Mouse (Mus musculus): ENCODE measurements around the gene Zfp687. TPM values are rescaled to one million over a fixed set of nuclear protein-coding genes. Genes with fewer than 3 reads are reported as not detected.

Zfp687 gene
- polyA plus RNA-seq, 1 experiment from 2014 or later = 41.3 TPM

DNA sequence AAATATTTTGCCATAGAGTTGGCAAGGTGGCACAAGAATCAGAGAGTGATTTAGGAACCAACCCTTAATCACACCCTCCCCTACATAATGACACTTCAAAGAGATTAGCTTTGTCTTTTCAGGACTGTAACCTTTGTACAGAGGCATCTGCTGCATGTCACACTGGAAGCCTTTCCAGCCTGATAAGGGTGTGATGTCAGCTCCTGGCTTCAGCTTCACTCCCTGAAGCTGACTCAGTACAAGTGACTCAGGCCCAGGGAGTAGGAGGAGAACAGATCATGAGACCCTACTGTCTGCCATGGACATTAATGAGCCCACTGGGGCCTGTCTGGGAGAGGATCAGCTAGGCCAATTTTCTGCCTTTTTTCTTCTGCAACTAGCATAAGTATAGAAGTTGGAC, 27.7 kb downstream of the Zfp687 start:
- Histone ChIP-seq H3K36me3 (peaks cover 70% of the 10 kb centered on the region), H3K9ac (replicated peaks) (no peak overlapping the region)
- ATAC-seq (ENCODE audit: low FRiP score, low read depth) = no peak

DNA sequence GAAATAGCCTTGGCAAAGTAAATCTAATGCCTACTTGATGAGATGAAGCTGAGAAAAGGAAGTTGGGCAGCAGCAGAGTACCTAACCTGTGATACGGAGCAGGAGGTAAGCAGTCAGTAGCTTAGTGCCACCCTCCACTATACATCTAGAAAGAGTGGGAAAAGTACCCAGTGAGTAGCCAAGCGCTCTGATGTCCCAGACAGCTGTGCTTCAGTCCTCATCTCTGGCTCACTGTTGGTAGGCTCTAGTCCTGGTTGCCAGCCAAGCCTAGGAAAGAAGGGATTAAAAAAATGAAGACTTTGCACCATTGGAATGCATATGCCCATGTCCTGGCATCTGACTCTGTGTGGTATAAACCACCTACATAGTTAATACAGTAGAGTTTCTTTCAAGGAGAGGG, 29.7 kb downstream of the Zfp687 start:
- no peak overlapping the region for H3K9ac ChIP-seq (replicated peaks)
- no peak overlapping the region for H3K4me3 ChIP-seq
- no peak overlapping the region for H3K27ac ChIP-seq (replicated peaks)
- H3K9me3 ChIP-seq = no peaks in the 10 kb centered on the region
- peaks cover 71% of the 10 kb centered on the region; the same call in 1 of the 2 replicates for H3K36me3 ChIP-seq
- WGBS = 92% methylated on average over 2 of the region's 2 CpGs
- H3K4me2 ChIP-seq (replicated peaks) = no peak overlapping the region
- no peak for ATAC-seq (ENCODE audit: low FRiP score, low read depth)
- no peaks in the 10 kb centered on the region for H3K4me1 ChIP-seq
- H3K27me3 ChIP-seq = no peaks in the 10 kb centered on the region

More for the DNA sequence above, 27.7 kb downstream of the Zfp687 start:
- Histone ChIP-seq H3K27ac (replicated peaks) (no peak overlapping the region), H3K4me2 (replicated peaks) (no peak overlapping the region), H3K4me3 (no peak overlapping the region), H3K4me1 (no peaks in the 10 kb centered on the region), H3K27me3 (no peaks in the 10 kb centered on the region), H3K9me3 (no peaks in the 10 kb centered on the region)

DNA sequence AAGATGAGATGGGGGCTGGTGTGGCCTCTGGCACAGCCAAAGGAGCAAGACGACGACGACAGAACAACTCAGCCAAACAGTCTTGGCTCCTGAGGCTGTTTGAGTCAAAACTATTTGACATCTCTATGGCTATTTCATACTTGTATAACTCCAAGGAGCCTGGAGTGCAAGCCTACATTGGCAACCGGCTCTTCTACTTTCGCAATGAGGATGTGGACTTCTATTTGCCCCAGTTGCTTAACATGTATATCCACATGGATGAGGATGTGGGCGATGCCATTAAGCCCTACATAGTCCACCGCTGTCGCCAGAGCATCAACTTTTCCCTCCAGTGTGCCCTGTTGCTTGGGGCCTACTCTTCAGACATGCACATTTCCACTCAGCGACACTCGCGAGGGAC, 30.9 kb downstream of the Zfp687 start:
- Histone ChIP-seq H3K4me1 (no peaks in the 10 kb centered on the region), H3K27ac (replicated peaks) (no peak overlapping the region), H3K9ac (replicated peaks) (no peak overlapping the region), H3K4me2 (replicated peaks) (no peak overlapping the region), H3K36me3 (peaks cover 61% of the 10 kb centered on the region; the same call in 1 of the 2 replicates), H3K4me3 (no peak overlapping the region), H3K9me3 (no peaks in the 10 kb centered on the region), H3K27me3 (no peaks in the 10 kb centered on the region)
- 89% methylated on average over 11 of the region's 11 CpGs for WGBS
- no peak for ATAC-seq (ENCODE audit: low FRiP score, low read depth)

DNA sequence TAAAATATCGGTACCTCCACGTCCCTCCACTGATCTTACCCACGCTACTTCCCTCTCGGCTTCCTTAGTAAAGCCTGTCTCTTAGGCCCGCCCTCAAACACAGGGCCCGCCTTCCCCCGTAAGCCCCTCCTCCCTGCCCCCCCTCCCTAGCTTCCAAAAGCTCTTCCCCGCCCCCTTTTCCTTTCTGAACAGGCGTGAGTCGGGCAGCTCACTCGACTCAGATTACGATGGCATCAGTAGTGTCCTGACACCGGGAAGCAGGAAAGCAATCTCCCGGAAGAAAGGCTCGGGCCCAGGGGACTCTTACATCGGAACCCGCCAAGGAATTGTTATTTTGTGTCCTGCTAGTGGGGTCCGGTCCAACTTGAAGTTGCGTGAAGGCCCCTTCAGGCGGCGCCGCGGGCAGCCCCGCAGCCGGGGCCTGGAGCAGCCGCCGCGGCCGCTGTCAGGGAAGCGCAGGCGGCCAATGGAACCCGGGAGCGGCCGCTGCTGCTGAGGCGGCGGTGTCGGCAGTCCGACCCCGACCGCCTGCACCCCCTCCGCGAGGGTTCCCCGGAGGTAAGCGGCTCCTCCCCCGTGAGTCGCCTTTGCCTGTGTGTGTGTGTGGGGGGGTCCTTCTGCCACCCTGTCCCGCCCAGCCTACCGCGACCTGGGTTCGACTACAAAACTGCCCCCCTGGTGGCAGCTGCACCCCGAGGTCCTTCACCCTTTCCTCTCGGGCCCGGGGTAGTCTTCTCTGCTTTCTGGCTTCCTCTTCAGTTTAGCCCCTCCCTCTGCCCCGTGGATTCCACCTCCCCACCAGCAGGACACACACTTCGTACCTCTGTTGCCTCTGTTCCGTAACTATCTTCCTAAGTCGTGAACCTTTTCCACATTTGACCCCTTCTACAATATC, 40.5 kb downstream of the Zfp687 start, which contains the start of gene Pi4kb:
Gene Pi4kb, plus strand, starts transcription at position 204 of the 895 bp plus-strand sequence.
- WGBS = under 1% methylated on average over 56 of the region's 57 CpGs
- Histone ChIP-seq H3K4me1 (peaks cover 14% of the 10 kb centered on the region), H3K9ac (replicated peaks) (peak within 1 kb of the TSS; percentile 91), H3K9me3 (no peaks in the 10 kb centered on the region), H3K4me2 (replicated peaks) (peak within 1 kb of the TSS; percentile 62), H3K27ac (replicated peaks) (peak within 1 kb of the TSS; percentile 87), H3K27me3 (no peaks in the 10 kb centered on the region), H3K36me3 (peaks cover 9% of the 10 kb centered on the region; the same call in 1 of the 2 replicates), H3K4me3 (peak within 1 kb of the TSS; percentile 90)
- peak; percentile 94 for ATAC-seq (ENCODE audit: low FRiP score, low read depth)

DNA sequence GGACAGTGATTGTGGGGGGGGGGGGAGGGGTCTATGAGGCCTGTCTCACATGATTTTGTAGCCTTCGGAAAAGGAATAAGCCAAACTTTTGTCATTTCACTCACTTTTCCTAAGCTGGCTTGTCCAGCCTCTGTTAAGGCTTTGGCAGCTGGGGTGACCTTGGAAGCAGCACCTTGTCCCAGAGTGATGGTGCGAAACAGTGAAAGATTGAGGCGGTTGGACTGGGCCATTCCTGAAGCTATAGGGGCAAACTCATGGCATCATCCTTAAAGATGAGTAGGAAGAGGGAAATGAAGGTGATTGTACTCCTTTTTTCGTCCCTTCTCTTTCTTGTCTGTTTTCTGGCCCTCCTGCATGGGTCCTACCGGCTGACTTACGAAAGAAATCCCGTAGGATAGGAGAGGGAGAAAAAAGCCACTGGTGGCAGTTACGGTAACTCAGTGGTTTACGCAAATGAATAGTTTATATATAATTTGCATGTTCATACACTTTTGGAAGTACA, 41.2 kb downstream of the Zfp687 start:
- Histone ChIP-seq H3K9ac (replicated peaks) (peak overlapping the region; percentile 91), H3K4me1 (peaks cover 14% of the 10 kb centered on the region), H3K36me3 (peaks cover 9% of the 10 kb centered on the region; the same call in 1 of the 2 replicates), H3K27ac (replicated peaks) (0 out of 2 replicates have a peak overlapping the region, but pooled peaks have one; percentile 87), H3K4me2 (replicated peaks) (peak overlapping the region; percentile 62), H3K27me3 (no peaks in the 10 kb centered on the region), H3K4me3 (peak overlapping the region; percentile 90), H3K9me3 (no peaks in the 10 kb centered on the region)
- no peak; the same call in none of the 2 replicates for ATAC-seq (ENCODE audit: low FRiP score, low read depth)
- WGBS = 13% methylated on average over 9 of the region's 9 CpGs

DNA sequence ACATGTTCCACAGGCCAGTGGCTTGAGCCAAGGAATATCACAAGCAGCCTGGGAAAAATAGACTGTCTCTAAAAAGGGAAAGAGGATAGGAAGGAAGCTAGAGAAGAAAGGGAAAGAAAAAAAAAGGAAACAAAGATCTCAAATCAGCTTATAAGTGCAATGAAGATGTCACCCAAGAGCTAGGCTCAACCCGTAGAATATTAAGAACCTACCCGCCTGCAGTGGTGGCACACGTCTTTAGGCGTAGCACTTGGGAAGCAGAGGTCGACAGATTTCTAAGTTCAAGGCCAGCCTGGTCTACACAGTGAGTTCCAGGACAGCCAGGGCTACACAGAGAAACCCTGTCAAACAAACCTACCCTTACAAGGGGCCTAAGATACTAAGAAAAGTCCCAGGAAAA, 41.6 kb downstream of the Zfp687 start:
- Histone ChIP-seq H3K27me3 (no peaks in the 10 kb centered on the region), H3K27ac (replicated peaks) (no peak overlapping the region), H3K36me3 (peaks cover 9% of the 10 kb centered on the region; the same call in 1 of the 2 replicates), H3K4me2 (replicated peaks) (peak overlapping the region; percentile 62), H3K4me1 (peaks cover 14% of the 10 kb centered on the region), H3K9me3 (no peaks in the 10 kb centered on the region), H3K4me3 (peak overlapping the region; percentile 90; the same call in 1 of the 2 replicates), H3K9ac (replicated peaks) (peak overlapping the region; percentile 91)
- no peak for ATAC-seq (ENCODE audit: low FRiP score, low read depth)
- WGBS = 78% methylated on average over 5 of the region's 5 CpGs

DNA sequence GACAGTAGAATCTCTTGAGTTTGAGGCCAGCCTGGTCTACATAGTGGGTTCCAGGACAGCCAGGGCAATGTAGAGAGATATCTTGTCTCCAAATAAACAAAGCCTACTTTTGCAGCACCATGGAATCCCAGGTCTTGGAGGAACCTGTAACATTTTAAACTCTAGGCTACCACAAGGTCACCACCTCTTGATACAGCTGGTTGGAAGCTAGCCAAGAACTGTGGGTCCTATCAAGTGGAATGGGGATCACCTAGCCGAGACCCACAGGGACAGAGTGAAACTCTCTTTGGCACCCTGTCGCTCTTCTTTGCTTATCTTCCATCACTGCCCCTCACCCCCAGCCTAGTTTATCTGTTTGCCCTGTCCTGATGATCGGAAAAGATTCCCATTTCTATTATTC, 42.7 kb downstream of the Zfp687 start:
- 83% methylated on average over 3 of the region's 3 CpGs for WGBS

DNA sequence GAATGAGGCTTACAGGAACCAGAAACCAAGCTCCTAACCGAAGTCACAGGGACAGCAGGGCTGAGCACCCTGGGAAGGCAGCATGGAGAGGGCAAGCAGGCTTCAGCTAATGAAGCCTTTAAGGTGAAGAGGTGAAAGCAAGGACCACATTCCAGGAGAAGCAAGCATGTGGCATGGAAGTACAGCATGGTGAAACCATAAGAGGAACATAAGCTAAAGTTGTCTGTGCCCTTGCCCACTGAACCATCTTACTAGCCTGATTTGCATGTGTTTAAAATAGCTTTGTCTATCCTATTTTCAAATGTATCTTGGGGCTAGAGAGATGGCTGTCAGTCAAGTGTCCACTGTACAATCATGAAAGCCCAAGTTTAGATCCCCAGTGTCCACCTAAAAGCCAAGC, 49.4 kb downstream of the Zfp687 start:
- no peaks in the 10 kb centered on the region for H3K4me1 ChIP-seq

More for the DNA sequence above, 42.7 kb downstream of the Zfp687 start:
- no peak for ATAC-seq (ENCODE audit: low FRiP score, low read depth)
- Histone ChIP-seq H3K27me3 (no peaks in the 10 kb centered on the region), H3K27ac (replicated peaks) (no peak overlapping the region), H3K9me3 (no peaks in the 10 kb centered on the region), H3K9ac (replicated peaks) (no peak overlapping the region), H3K36me3 (peaks cover 6% of the 10 kb centered on the region; the same call in 1 of the 2 replicates), H3K4me2 (replicated peaks) (no peak overlapping the region), H3K4me3 (no peak overlapping the region), H3K4me1 (peaks cover 14% of the 10 kb centered on the region)

DNA sequence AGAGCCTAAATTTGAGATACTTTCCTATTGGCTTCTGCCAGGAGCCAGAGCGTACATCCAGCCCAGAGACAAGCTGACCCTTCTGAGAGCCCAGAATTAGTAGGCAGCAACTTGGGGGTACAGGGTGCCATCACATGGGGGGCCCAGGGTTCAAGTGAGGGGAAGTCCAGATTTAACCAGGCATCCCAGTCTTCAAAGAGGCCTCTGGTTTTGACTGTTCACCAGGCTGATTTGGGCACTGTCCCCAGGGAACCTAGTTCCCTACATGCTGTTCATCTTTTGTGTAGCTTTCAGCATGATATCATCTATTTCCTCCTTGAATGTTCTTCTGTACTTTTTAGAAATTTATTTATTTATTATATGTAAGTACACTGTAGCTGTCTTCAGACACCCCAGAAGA, 50.3 kb downstream of the Zfp687 start:
- no peak for ATAC-seq (ENCODE audit: low FRiP score, low read depth)
- 94% methylated on average over 1 of the region's 1 CpGs for WGBS

More for the DNA sequence above, 49.4 kb downstream of the Zfp687 start:
- Histone ChIP-seq H3K36me3 (no peaks in the 10 kb centered on the region), H3K4me2 (replicated peaks) (no peak overlapping the region), H3K4me3 (no peak overlapping the region), H3K27ac (replicated peaks) (no peak overlapping the region), H3K9ac (replicated peaks) (no peak overlapping the region), H3K9me3 (no peaks in the 10 kb centered on the region), H3K27me3 (no peaks in the 10 kb centered on the region)
- WGBS = 67% methylated on average over 1 of the region's 1 CpGs
- ATAC-seq (ENCODE audit: low FRiP score, low read depth) = no peak

DNA sequence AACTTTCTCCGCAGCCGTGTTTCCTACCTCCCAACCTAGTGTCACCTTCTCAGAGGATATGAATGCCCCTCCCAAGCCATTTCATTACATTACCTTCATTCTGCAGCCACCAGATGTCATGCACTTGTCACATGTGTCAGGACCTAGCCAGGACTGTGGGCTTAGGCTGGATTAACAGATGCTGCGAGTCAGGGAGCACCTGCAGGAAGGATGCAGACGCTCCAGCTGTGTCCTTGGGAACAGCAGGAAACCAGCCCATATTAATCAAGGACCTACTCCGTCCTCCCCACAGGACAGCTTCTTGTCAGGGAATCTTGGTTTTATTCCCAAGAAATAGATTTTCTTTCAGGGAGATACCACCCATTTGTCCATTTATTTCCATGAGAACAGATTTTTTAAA, 54.9 kb downstream of the Zfp687 start:
- no peak overlapping the region for H3K4me2 ChIP-seq (replicated peaks)
- H3K27ac ChIP-seq (replicated peaks) = no peak overlapping the region
- no peak overlapping the region for H3K4me3 ChIP-seq
- 56% methylated on average over 5 of the region's 5 CpGs for WGBS
- H3K36me3 ChIP-seq = peaks cover 35% of the 10 kb centered on the region
- H3K4me1 ChIP-seq = peaks cover 5% of the 10 kb centered on the region; the same call in 1 of the 2 replicates
- no peak overlapping the region for H3K9ac ChIP-seq (replicated peaks)
- no peak for ATAC-seq (ENCODE audit: low FRiP score, low read depth)
- H3K27me3 ChIP-seq = no peaks in the 10 kb centered on the region
- no peaks in the 10 kb centered on the region for H3K9me3 ChIP-seq

More for the DNA sequence above, 50.3 kb downstream of the Zfp687 start:
- Histone ChIP-seq H3K9me3 (no peaks in the 10 kb centered on the region), H3K4me2 (replicated peaks) (no peak overlapping the region), H3K27ac (replicated peaks) (no peak overlapping the region), H3K4me1 (0 out of 2 replicates have a peak, but pooled peaks cover 5% of the 10 kb centered on the region), H3K4me3 (no peak overlapping the region), H3K27me3 (no peaks in the 10 kb centered on the region), H3K9ac (replicated peaks) (no peak overlapping the region), H3K36me3 (no peaks in the 10 kb centered on the region)

DNA sequence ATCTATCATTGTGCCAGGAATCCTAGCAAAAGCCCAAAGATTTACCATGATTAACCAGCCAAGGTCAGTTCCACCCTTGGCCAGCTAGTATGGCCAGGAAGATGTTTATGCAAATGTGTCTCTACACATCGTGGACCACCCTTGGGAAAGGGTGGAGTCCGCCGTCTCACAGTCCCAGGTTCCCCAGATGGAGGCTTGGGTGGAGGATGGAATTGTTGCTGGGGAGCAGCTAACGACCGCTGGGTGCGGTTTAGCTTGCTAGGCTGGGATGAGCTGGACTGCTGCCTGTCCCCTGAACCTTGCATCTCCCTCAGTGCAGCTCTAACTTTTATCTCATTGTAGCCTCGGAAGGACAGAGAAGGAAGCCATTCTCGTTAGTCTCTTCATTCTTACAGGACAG, 55.4 kb downstream of the Zfp687 start:
- no peak overlapping the region for H3K9ac ChIP-seq (replicated peaks)
- WGBS = 49% methylated on average over 8 of the region's 8 CpGs
- no peak overlapping the region for H3K4me3 ChIP-seq
- H3K4me1 ChIP-seq = peaks cover 10% of the 10 kb centered on the region
- H3K4me2 ChIP-seq (replicated peaks) = no peak overlapping the region
- ATAC-seq (ENCODE audit: low FRiP score, low read depth) = no peak
- no peaks in the 10 kb centered on the region for H3K27me3 ChIP-seq
- H3K27ac ChIP-seq (replicated peaks) = no peak overlapping the region
- peaks cover 35% of the 10 kb centered on the region for H3K36me3 ChIP-seq
- H3K9me3 ChIP-seq = no peaks in the 10 kb centered on the region

DNA sequence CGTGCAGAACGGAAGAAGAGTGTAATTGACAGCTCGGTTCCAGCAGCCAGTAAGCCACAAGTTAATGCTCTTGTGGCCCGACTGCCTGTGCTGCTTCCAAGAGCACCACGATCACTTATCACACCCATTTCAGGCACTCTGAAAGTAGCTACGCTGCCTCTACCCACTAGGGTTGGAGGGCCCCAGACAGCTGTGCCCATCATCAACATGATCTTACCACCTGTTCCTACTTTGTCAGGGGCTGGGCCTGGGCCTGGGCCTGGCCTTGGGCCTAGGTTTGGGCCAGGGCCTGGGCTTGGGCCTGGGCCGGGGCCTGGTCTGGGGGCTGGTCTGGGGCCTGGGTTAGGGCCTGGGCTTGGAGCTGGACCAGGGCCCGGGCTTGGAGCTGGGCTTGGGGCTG, 57.0 kb downstream of the Zfp687 start:
- WGBS = 90% methylated on average over 8 of the region's 8 CpGs
- Histone ChIP-seq H3K27ac (replicated peaks) (no peak overlapping the region), H3K4me1 (peaks cover 15% of the 10 kb centered on the region), H3K4me2 (replicated peaks) (no peak overlapping the region), H3K9ac (replicated peaks) (no peak overlapping the region), H3K27me3 (no peaks in the 10 kb centered on the region), H3K36me3 (peaks cover 35% of the 10 kb centered on the region), H3K4me3 (no peak overlapping the region), H3K9me3 (no peaks in the 10 kb centered on the region)
- no peak for ATAC-seq (ENCODE audit: low FRiP score, low read depth)

Measured in midbrain, embryonic 12.5 days (tissue).